Mouse (Mus musculus): Measurements from ENCODE around the gene Fam170b. TPM values are rescaled to one million over a fixed set of nuclear protein-coding genes. Genes with fewer than 3 reads are reported as not detected.

The Fam170b gene
- not detected for total RNA-seq (2021)
- long read RNA-seq, experiment 1: 0 reads
- long read RNA-seq, experiment 2: 0 reads

DNA sequence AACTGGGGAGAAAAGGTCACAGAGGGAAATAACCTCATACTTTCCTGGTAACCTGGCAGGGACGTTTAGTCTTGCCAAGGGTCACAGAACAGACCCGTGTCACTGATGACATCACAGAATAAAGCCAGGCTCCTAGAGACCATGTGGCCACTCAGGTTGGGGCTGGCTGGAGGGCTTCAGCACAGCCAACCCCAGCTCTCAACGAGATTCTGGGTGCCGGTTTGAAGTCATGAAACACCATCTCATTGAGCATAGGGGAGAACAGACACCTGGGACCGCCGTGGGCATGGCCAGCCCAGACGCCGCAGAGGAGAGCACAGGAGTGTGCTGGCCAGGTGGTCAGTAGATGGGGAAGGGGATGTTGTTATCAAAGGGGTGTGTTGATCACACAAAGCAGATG, at the start of gene Fam170b:
Fam170b (plus strand) TSS at position 116 of the 400 bp plus-strand sequence.
- intact Hi-C loops (cut with DNase I): no loop called here
- no peak for DNase-seq

DNA sequence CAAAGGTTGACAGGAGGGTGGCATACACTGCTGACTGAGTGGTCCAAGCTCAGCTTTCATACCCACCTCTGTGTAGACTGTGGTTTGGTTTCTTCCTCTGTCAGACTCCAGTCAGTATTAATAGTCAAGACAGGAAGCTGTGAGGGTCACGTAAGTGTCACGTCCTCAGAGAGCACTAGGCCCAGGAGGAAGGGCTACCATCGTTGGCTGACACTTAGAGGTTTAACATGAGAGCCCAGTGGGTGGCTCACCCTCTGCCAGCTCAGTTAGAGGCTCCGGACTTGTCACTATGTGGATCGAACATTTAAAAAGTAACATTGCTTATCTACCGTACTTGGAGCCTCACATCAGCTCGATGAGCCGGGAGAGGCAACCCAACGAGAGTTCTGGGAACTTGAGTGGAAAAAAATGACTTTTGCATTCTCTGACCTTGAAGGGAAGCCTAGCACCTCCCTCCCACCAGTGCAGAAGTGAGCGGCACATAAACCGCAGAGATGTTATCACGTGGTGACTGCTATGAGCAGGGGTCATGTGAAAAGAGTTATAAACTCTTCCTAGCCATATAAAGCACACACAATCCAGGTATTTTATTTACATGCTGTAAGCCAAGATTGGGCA, 49.5 kb upstream of the Fam170b start:
- intact Hi-C loops (cut with DNase I): no loop called here
- no peak for DNase-seq

DNA sequence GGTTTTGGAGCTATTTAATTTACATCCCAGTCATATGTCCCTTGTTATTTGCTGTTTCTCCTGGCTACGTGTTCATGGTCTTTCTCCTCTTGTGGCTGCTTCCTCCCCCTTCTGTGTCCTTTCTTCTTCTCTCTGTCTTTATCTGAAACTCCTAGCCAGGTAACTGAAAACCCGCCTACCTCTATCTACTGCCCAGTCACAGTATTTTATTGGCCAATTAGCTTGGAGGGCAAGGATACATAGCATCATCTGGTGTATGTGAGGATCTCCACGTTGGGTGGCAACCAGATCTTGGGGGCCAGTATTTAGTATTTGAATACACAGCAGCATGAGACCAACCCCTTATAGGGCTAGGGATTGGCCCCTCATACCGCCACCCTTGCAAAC, 49.0 kb upstream of the Fam170b start:
- no peak for DNase-seq

DNA sequence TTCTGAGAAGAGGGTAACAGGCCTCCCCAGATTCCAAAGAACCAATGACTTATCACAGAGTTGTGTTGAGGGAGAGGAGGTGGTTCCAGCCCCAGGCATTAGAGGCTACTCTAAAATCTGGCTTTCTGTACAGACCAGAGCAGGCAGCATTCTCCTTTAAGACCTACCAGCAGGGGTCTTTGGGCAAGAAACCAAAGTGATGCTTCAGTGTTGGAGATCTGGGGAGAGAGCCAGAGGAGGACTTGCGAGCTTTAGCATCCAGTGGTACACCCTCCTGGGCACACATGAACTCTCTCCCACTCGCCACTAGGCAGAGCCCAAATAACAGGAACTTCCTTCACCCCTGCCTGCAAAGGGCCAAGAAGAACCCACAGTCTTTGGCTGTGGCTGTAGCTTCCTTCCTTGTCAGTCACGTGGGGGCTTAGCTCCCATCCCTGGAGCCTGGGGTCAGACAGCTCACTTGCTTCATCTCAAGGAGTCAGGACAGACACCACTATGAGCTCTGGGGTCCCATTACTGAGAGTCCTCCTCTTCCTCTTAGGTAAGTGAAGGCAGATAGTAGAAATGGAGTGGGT, 48.1 kb upstream of the Fam170b start, which contains the start of gene Tmem273:
Tmem273 (plus strand) TSS at position 408 of the 575 bp plus-strand sequence.
- no peak for DNase-seq
- intact Hi-C loops (cut with DNase I): no loop called here

More for the DNA sequence above, 49.0 kb upstream of the Fam170b start:
- intact Hi-C loops (cut with DNase I): no loop called here

DNA sequence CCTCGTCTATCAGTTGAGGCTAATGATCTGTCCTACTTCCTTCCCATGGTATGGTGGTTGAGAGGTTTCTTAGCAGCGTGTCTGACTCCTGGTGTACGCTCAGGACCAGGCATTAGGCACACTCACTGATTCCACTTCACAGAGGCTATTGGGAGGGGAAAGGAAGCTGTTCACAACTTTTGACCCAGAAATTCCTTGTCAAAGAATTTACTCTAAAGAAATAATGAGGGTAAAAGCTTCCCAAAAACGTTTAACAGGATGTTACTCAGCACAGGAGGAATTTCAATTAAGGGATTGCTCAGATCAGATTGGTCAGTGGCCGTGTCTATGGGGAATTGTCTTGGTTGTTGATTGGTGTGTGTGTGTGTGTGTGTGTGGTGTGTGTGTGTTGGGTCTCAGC, 46.1 kb upstream of the Fam170b start:
- DNase-seq: no peak
- intact Hi-C loops (cut with DNase I): no loop called here

DNA sequence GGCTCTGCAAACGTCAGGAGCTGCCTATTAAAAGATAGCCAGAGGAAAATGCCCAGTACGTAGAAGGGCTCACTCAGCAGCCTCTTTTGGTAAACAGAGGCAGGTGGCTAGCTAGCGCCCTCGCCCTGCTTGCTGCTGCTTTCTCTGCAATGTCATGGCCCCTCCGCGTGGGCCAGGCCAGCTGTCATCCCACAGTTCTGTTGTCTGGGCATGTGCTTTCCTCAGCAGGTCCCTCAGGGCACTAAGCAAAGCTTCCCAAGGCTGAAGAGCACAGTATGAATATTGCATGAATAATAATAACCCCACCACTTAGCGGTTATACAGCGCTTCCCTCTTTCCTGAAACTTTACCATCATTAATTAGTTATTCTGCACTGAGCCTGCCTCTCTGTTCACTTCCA, 37.4 kb upstream of the Fam170b start:
- intact Hi-C loops (cut with DNase I): no loop called here
- DNase-seq: no peak

DNA sequence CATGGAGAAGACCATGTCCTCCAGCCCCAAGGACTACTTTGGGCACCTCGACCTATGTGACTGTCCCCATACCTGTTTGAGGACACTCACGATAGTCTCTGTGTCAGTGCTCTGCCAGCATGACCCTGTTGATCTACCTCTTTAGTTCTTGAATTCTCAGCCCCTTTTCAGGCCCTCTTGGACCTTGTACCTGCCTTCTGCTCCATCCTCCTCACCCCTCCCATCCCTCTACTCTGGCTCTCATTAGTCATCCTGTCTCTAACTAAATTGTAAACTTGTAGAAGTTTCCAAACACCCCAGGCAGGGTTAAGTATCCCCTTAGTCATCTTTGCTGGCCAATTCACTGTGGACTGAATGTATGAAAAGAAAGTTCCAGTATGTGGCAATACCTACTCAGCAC, 36.0 kb upstream of the Fam170b start:
- intact Hi-C loops (cut with DNase I): no loop called here

DNA sequence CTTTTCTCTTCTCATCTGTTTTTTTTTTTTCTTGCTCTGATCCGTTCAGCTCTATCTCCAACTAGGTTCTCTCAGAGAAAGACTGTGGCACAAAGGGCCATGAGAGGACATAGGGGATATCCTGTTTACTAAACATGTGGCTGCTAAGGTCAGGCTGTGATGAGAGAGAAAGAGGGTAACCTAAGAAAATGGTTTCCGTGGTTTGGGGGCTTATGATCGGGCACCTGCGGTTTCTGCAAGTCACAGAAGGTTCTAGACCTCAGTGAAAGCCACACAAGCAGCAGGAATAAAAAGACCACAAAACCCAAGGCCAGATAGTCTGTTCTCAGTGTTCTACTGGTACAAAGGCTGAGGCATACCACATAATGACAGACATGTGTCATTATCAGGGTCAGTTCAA, 35.4 kb upstream of the Fam170b start:
- intact Hi-C loops (cut with DNase I): no loop called here
- no peak for DNase-seq

More for the DNA sequence above, 36.0 kb upstream of the Fam170b start:
- no peak for DNase-seq

DNA sequence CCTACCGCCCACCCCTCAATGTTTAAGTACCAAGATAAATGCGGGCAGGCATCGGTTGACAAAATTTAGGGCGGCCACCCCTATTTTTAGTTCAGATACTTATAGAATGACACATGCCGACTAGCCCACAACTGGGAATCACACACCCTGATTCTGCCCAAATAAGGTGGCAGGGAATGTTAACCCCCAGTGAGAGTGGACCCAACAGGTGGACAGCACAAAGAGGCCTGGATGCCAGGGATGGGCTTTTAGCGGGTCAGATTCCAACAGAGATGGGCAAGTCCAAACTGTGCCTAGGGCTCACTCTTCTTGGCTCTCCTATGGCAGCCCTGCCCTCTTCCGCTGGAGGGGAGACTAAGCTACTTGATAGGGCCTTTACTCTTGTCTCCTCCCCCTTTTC, 33.7 kb upstream of the Fam170b start:
- DNase-seq: no peak
- intact Hi-C loops (cut with DNase I): loop anchor here (5.0 kb wide), 1 partner anchor 193 kb away; no protein-coding TSS in a partner anchor

DNA sequence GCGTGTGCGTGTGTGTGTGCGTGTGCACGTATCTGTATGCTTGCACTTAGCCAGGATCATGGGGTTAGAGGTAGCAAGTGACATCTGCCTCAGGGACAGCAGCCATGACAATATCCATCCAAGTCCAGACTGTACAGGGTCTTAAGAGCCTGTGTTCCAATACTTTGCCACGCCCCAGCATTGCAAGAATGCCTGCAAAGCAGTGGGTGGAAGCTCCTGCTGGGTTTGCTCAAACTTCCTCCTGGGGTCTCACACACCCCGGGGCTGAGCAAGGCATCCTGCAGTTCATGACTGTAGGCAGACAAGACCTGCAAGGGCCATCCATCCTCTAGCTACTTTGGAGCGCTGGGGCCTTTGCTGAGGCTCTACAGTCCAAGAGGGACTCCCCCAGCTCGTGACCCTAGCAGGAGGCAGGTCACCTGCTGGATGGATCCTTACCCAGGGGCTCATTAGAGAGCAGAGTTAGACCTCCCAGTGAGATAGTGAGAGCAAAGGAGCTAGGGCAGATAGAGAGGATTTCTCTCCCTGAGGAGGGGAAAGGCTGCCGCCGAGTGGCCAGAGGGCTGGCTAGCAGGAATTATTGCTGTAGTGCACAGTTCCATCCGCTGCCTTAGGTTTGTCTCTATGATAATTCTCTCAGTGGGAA, 32.6 kb upstream of the Fam170b start:
- intact Hi-C loops (cut with DNase I): loop anchor here (5.0 kb wide), 1 partner anchor 194 kb away; no protein-coding TSS in a partner anchor
- peak; percentile 56 to 68 for DNase-seq

DNA sequence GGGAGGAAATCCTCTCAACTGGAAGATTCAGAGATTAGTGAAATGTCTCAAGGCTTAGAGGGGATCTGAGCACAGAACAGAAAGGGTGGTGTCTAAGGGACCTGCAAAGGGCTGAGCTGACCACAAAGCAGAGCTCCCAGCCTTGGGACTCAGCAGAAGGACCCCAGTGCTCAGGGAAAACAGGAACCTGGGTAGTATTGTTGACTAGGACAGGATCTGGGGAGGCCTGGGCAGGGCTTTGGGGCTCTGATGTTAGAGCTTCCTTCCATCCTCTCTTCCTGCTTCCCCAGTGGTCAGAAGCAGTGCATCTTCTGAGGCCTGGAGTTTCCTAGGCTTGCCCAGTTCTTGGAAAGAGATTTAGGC, 32.1 kb upstream of the Fam170b start:
- no peak for DNase-seq
- intact Hi-C loops (cut with DNase I): loop anchor here (5.0 kb wide), 1 partner anchor 194 kb away; no protein-coding TSS in a partner anchor

DNA sequence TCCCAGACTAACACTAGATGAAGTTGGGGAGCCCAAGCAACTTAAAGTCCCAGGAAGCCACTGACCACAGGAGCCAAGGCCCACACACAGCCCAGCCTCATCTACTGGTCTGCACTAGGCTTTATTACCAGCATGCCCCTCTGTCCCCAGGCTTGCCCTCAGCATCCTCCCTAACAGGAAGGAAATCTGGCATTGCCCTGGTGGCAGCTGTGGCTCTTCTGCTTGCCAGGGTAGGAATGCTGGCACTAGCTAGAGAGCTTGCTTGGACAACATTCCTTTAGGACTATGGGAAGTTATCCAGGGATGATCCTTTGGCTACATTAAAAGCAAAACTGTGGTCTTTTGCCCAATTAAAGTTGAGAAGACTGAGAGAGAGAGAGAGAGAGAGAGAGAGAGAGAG, 23.7 kb upstream of the Fam170b start:
- intact Hi-C loops (cut with DNase I): no loop called here
- peak in 1 of 2 experiments; percentile 12 for DNase-seq

DNA sequence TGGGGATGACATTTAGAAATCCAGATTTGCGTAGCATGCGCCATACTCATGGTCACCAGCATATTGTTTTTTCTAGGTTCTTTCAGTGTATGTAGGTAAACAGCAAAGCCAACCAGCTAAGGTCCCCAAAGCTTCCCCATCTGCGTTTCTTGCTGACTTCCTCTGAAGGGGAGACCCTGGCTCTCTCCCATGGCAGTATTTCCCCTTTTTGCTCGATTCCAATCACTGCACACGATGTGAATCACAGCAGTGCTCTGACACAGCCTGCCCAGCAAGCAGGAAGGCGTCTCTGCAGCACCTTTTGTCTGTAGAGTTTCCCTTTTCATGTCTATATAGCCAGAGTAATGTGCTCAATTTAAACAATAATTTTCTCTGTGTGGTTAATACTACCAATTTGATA, 21.3 kb upstream of the Fam170b start:
- DNase-seq: no peak
- intact Hi-C loops (cut with DNase I): no loop called here

DNA sequence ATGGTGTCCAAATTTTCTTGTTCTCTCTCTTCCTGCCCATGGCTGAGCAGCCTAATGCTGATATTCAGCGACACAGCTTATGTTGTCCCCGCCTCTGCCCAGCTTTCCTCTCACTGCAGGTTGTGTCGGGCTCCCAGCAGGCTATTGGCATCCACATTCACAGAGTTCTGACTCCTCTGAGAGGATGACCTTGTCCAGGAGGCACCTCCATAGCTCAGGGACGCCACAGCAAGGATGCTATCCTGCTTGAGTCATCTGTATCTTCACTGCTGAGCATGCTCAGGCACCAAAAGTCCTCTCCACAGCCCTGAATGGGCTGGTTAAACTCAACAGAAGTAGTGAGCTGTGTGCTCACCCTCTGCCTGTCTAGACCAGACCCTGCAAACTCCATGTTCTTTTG, 18.8 kb upstream of the Fam170b start:
- DNase-seq: no peak
- intact Hi-C loops (cut with DNase I): loop anchor here (5.0 kb wide), 1 partner anchor 142 kb away; no protein-coding TSS in a partner anchor

DNA sequence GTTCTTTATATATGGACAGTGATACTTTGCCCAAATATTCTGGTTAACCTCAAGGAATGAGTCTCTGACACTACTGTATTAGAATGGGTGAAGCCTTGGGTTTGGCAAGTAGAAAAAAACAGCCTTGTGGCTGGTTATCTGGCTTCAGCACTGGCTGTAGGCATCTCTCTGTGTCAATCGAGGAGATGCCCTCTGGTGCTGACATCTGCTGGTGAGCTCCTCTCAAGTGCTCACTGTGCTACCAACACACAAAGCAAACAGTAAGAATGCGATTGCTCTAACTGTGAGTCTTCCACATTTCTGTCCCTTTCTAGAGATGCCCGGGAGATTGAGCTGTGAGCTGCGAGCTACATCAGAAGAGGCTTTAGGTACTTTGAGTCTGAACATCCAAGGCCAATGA, 17.2 kb upstream of the Fam170b start:
- DNase-seq: no peak
- intact Hi-C loops (cut with DNase I): loop anchor here (5.0 kb wide), 1 partner anchor 141 kb away; no protein-coding TSS in a partner anchor

DNA sequence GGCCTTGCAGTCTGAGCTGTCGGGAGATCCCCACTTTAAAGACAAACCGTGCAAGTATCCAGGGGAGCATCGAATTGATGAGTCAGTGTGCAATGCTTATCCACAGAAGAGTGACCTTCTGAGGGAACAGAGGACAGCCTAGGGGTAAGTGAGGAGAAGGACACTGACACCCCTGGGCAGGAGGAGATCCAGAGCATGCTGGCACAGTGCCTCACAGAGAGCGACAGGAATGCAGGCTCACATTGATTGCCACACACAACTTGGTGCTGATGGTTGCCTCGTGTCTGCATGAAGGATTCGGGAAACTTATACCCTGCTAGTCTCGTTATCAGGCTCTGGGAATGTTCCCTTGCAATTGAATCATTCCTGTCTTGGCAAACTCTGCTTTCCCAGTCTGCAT, 16.5 kb upstream of the Fam170b start:
- intact Hi-C loops (cut with DNase I): loop anchor here (5.0 kb wide), 1 partner anchor 140 kb away; no protein-coding TSS in a partner anchor
- DNase-seq: peak; percentile 45 to 71

DNA sequence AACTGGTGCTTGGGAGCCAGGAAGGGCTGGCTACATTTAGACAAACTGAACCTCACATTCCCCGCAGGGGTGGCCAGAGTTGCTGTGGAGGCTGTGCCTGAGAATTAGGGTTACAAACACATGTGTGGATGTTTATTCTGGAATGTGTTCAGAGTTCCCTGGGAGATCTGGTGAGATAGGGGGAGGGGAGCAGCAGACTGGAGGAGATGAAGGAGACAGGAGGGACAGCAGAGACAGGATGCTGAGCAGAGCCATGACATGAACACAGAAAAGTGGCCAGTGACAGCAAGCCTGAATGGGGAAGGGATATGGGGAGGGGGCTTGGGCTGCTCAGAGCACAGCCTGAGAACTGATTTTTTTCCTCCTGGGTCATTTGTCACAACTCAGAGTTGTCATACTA, 14.5 kb upstream of the Fam170b start:
- no peak for DNase-seq
- intact Hi-C loops (cut with DNase I): loop anchor here (5.0 kb wide), 1 partner anchor 138 kb away; no protein-coding TSS in a partner anchor

DNA sequence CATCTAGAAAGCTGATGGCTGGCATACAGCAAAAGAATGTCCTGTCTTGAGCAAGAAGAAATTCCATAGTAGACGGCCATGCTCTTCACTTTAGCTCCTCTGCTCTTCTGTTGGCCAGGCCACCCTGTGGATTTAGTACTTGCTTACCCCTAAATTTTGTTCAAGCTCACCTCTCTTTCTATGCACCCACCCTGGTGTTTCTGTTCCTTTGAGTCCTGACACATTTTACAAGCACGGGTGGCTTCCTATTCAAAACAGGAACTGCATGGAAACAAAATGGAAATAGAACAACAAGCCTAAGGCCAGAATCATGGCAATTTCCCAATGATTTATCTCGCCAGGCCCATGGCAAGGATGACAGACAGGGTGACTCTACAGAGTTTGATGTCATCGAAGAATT, 10.9 kb upstream of the Fam170b start:
- intact Hi-C loops (cut with DNase I): no loop called here
- DNase-seq: no peak

DNA sequence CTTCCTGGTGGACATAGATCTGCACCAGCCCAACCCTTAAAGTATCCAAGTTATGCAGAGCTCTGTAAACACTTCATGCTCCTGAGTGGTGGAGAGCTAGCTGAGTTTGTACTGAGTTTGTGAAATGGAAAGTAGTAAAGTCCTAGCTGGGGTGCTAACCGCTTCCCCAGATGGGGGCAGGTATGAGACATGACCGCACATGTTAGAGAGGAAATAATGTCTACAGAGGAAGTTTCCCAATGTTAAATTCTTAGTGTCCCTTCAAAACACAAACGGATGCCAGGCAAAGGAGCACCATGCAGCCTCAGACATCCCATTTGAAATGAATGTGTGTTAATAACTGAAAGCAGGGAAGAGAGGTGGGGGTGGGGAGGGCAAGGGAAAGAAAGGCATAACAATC, 9.9 kb upstream of the Fam170b start:
- DNase-seq: no peak
- intact Hi-C loops (cut with DNase I): no loop called here

DNA sequence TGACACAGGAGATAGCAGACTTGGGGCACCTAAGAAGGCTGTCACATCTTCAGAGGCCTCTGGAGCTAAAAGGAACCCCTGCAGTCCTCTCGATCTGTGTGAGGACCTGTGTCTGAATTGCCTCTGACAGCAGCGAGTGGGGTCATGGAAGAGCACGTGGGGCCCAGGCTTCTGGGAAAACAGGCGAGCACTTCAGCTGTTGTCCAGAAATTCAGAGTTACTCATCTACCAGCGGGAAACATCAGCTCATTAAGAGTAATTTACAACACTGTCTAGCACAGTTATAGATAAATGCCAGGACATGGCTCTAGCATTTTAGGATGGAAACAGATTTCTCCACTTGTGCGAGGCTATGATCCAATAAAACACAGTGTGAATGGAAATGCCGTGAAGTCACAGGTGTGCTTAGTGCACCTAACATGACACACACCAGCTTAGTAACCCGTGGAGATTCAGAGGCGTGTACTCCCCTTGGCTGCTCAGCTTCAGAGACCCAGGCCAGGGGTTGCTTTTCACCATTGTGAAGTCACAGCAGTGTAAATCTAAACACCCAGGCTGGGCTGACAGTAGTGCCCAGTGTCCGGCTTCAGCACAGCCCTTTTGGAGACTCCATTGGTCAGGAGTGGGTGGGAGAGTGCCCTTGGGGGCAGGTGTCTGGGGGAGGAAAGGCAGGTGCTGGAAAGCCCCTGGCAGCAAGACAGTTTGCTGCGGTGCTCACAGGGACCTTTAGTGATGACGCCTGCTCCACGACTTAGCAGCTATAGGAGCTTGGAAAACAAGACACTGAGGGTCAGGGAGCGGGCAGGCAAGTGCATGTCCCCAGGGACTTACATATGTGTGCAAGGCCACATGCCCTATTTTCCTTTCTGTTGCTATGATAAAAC, 9.3 kb upstream of the Fam170b start:
- intact Hi-C loops (cut with DNase I): no loop called here
- no peak for DNase-seq
